Mouse (Mus musculus) embryonic facial prominence, embryonic 15.5 days (tissue): ENCODE measurements around the gene Cd300lg. TPM values are rescaled to one million over a fixed set of nuclear protein-coding genes. Genes with fewer than 3 reads are reported as not detected.

Experiments
- ATAC-seq: fragments of 200-750 bp; cut with Nextera tagmentation; 2 replicates; pipeline ENCODE4 v1.8.0; 2017; ENCODE audit warnings: low read depth, moderate TSS enrichment; ENCODE audit not compliant: insufficient number of reproducible peaks, low FRiP score, low TSS enrichment
- H3K27ac ChIP-seq: fragments of 300-500 bp; sonication (generic); replicated peaks from 2 replicates; pipeline ENCODE4 v1.5.1; 2015; ENCODE audit warnings: mild to moderate bottlenecking, inconsistent platforms
- H3K27me3 ChIP-seq: fragments of 300-500 bp; sonication (generic); 2 replicates; pipeline ENCODE4 v1.6.1; 2015; ENCODE audit warnings: inconsistent platforms
- H3K36me3 ChIP-seq: fragments of 300-500 bp; sonication (generic); 2 replicates; pipeline ENCODE4 v1.6.1; 2015; ENCODE audit warnings: mild to moderate bottlenecking, inconsistent platforms
- H3K4me1 ChIP-seq: fragments of 300-500 bp; sonication (generic); 2 replicates; pipeline ENCODE4 v1.6.1; 2015; ENCODE audit warnings: inconsistent platforms
- H3K4me2 ChIP-seq: fragments of 300-500 bp; sonication (generic); replicated peaks from 2 replicates; pipeline ENCODE4 v1.6.1; 2015; ENCODE audit warnings: mild to moderate bottlenecking, inconsistent platforms
- H3K4me3 ChIP-seq: fragments of 300-500 bp; sonication (generic); replicated peaks from 2 replicates; pipeline ENCODE4 v1.5.1; 2015; ENCODE audit warnings: mild to moderate bottlenecking, inconsistent platforms
- H3K9ac ChIP-seq: fragments of 300-500 bp; sonication (generic); 2 replicates; pipeline ENCODE4 v1.6.1; 2015; ENCODE audit warnings: inconsistent platforms
- H3K9me3 ChIP-seq: fragments of 300-500 bp; sonication (generic); replicated peaks from 2 replicates; pipeline ENCODE4 v1.6.1; 2016; ENCODE audit warnings: inconsistent platforms
- WGBS: fragments of 180-500 bp; shearing (Covaris S2); methylation state at CpG from one replicate; pipeline ENCODE4 v1.1.7; 2015; 5-methylcytosine and 5-hydroxymethylcytosine counted together
- polyA plus RNA-seq: library from polyadenylated mRNA; unstranded; fragments of >200 nt; fragmentation: Nextera tagmentation; extraction: Ambion mirVana; gene quantifications from 2 replicates; pipeline ENCODE4 v1.2.1, GENCODE M21; 2015

Cd300lg gene
- polyA plus RNA-seq: 1.5 and 2.1 TPM in 2 replicates

GRCm38 (mm10) chr11:102041350-102041949 is at the start of gene Cd300lg:
Cd300lg (plus strand) TSS chr11:102041509.
- ATAC-seq: no peak
- whole genome bisulfite sequencing: 45% methylated on average over 5 of the region's 5 CpGs

GRCm38 (mm10) chr11:101991813-101992212 is 49.5 kb upstream of the Cd300lg start:
- 75% methylated on average over 3 of the region's 3 CpGs for WGBS
- Histone ChIP-seq H3K27me3 (0 out of 2 replicates have a peak, but pooled peaks cover under 1% of the 10 kb centered on the region), H3K4me3 (no peak overlapping the region), H3K4me2 (no peak overlapping the region), H3K27ac (no peak overlapping the region), H3K4me1 (no peaks in the 10 kb centered on the region), H3K36me3 (no peaks in the 10 kb centered on the region), H3K9ac (no peak overlapping the region), H3K9me3 (no peaks in the 10 kb centered on the region)
- no peak for ATAC-seq

More at GRCm38 (mm10) chr11:102041350-102041949, at the start of gene Cd300lg:
- Histone ChIP-seq H3K9me3 (no peaks in the 10 kb centered on the region; the same call in 1 of the 2 replicates), H3K27me3 (no peaks in the 10 kb centered on the region), H3K36me3 (no peaks in the 10 kb centered on the region), H3K4me1 (no peaks in the 10 kb centered on the region), H3K27ac (no peak within 1 kb of the TSS), H3K4me3 (no peak within 1 kb of the TSS), H3K9ac (no peak within 1 kb of the TSS), H3K4me2 (no peak within 1 kb of the TSS)

- no peak for ATAC-seq
These were observed 48.9 kb upstream of the Cd300lg start for GRCm38 (mm10) chr11:101992411-101992810.

GRCm38 (mm10) chr11:101994100-101994499 is 47.2 kb upstream of the Cd300lg start:
- Histone ChIP-seq H3K36me3 (no peaks in the 10 kb centered on the region), H3K4me2 (no peak overlapping the region), H3K27ac (no peak overlapping the region), H3K4me1 (peaks cover 8% of the 10 kb centered on the region; the same call in 1 of the 2 replicates), H3K27me3 (no peaks in the 10 kb centered on the region), H3K9ac (no peak overlapping the region), H3K4me3 (no peak overlapping the region), H3K9me3 (no peaks in the 10 kb centered on the region)
- 41% methylated on average over 8 of the region's 8 CpGs for WGBS
- ATAC-seq: no peak

More at GRCm38 (mm10) chr11:101992411-101992810, 48.9 kb upstream of the Cd300lg start:
- Histone ChIP-seq H3K9me3 (no peaks in the 10 kb centered on the region), H3K36me3 (no peaks in the 10 kb centered on the region), H3K27me3 (no peaks in the 10 kb centered on the region), H3K4me3 (no peak overlapping the region), H3K27ac (no peak overlapping the region), H3K4me1 (no peaks in the 10 kb centered on the region), H3K9ac (no peak overlapping the region), H3K4me2 (no peak overlapping the region)
- WGBS: 87% methylated on average over 7 of the region's 7 CpGs

GRCm38 (mm10) chr11:101995938-101996337 is 45.4 kb upstream of the Cd300lg start:
- Histone ChIP-seq H3K9ac (no peak overlapping the region), H3K36me3 (no peaks in the 10 kb centered on the region), H3K4me2 (no peak overlapping the region), H3K27me3 (no peaks in the 10 kb centered on the region), H3K27ac (no peak overlapping the region), H3K9me3 (no peaks in the 10 kb centered on the region), H3K4me1 (peaks cover 8% of the 10 kb centered on the region; the same call in 1 of the 2 replicates), H3K4me3 (no peak overlapping the region)
- ATAC-seq: no peak
- 79% methylated on average over 7 of the region's 7 CpGs for WGBS

- peaks cover 8% of the 10 kb centered on the region; the same call in 1 of the 2 replicates for H3K4me1 ChIP-seq
- H3K27me3 ChIP-seq: no peaks in the 10 kb centered on the region
- H3K9me3 ChIP-seq: no peaks in the 10 kb centered on the region
- 36% methylated on average over 5 of the region's 5 CpGs for WGBS
- no peak overlapping the region for H3K9ac ChIP-seq
- no peaks in the 10 kb centered on the region for H3K36me3 ChIP-seq
- no peak for ATAC-seq
- no peak overlapping the region for H3K4me3 ChIP-seq
- H3K4me2 ChIP-seq: no peak overlapping the region
- no peak overlapping the region; the same call in 1 of the 2 replicates for H3K27ac ChIP-seq
These were observed 43.1 kb upstream of the Cd300lg start for GRCm38 (mm10) chr11:101998258-101998657.

- Histone ChIP-seq H3K36me3 (no peaks in the 10 kb centered on the region), H3K4me1 (peaks cover 8% of the 10 kb centered on the region; the same call in 1 of the 2 replicates), H3K27me3 (no peaks in the 10 kb centered on the region), H3K9me3 (no peaks in the 10 kb centered on the region), H3K9ac (no peak overlapping the region), H3K4me3 (no peak overlapping the region), H3K4me2 (no peak overlapping the region), H3K27ac (no peak overlapping the region)
- no peak for ATAC-seq
- WGBS: 41% methylated on average over 4 of the region's 4 CpGs
These were observed 41.8 kb upstream of the Cd300lg start for GRCm38 (mm10) chr11:101999466-101999865.

- Histone ChIP-seq H3K27me3 (no peaks in the 10 kb centered on the region), H3K9me3 (no peaks in the 10 kb centered on the region), H3K27ac (no peak overlapping the region), H3K4me3 (no peak overlapping the region), H3K9ac (no peak overlapping the region), H3K4me2 (no peak overlapping the region), H3K36me3 (no peaks in the 10 kb centered on the region), H3K4me1 (no peaks in the 10 kb centered on the region)
- 92% methylated on average over 8 of the region's 8 CpGs for WGBS
- ATAC-seq: no peak
These were observed 37.1 kb upstream of the Cd300lg start for GRCm38 (mm10) chr11:102004251-102004650.

GRCm38 (mm10) chr11:102006271-102006670 is 35.0 kb upstream of the Cd300lg start:
- Histone ChIP-seq H3K4me3 (no peak overlapping the region), H3K36me3 (no peaks in the 10 kb centered on the region), H3K9ac (no peak overlapping the region), H3K27me3 (no peaks in the 10 kb centered on the region), H3K4me2 (no peak overlapping the region), H3K9me3 (no peaks in the 10 kb centered on the region), H3K4me1 (no peaks in the 10 kb centered on the region), H3K27ac (no peak overlapping the region)
- no peak for ATAC-seq
- 71% methylated on average over 9 of the region's 9 CpGs for WGBS

GRCm38 (mm10) chr11:102006688-102007087 is 34.6 kb upstream of the Cd300lg start:
- Histone ChIP-seq H3K27me3 (no peaks in the 10 kb centered on the region), H3K4me1 (no peaks in the 10 kb centered on the region), H3K9me3 (no peaks in the 10 kb centered on the region), H3K36me3 (no peaks in the 10 kb centered on the region), H3K9ac (no peak overlapping the region), H3K4me3 (no peak overlapping the region), H3K27ac (no peak overlapping the region), H3K4me2 (no peak overlapping the region)
- ATAC-seq: no peak
- WGBS: 77% methylated on average over 5 of the region's 5 CpGs

GRCm38 (mm10) chr11:102008372-102008771 is 32.9 kb upstream of the Cd300lg start:
- no peaks in the 10 kb centered on the region for H3K36me3 ChIP-seq
- H3K27me3 ChIP-seq: no peaks in the 10 kb centered on the region
- H3K4me3 ChIP-seq: no peak overlapping the region
- no peak overlapping the region for H3K4me2 ChIP-seq
- no peaks in the 10 kb centered on the region for H3K4me1 ChIP-seq
- ATAC-seq: no peak
- 91% methylated on average over 8 of the region's 8 CpGs for WGBS
- no peak overlapping the region for H3K9ac ChIP-seq
- no peak overlapping the region for H3K27ac ChIP-seq
- no peaks in the 10 kb centered on the region for H3K9me3 ChIP-seq
